Mouse (Mus musculus) thymus, postnatal 14 days (tissue): Measurements from ENCODE around the gene Capn15.

Experiments
- DNase-seq: peaks from one replicate; pipeline ENCODE4 v3.0.0; 2021

The Capn15 gene

DNA sequence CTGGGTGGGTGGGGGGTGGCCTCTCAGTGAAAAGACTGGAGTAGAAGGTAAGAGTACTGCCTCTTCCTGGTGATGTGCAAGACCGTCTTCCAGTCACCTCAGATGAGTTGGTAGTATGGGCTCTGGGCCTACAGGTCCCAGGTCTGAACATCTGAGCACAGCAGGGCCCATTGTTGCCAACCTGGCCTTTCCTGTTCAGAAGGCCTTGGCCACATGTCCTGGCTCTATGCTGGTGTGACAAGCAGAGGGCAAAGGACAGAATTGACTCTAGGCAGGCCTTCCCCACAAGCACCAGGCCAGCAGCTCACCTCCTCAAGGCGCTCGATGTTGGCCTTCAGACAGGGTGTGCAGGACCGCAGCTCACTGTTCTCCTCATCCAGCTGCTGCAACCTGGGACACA is 6.7 kb upstream of the Capn15 start:
- DNase-seq, result no peak

DNA sequence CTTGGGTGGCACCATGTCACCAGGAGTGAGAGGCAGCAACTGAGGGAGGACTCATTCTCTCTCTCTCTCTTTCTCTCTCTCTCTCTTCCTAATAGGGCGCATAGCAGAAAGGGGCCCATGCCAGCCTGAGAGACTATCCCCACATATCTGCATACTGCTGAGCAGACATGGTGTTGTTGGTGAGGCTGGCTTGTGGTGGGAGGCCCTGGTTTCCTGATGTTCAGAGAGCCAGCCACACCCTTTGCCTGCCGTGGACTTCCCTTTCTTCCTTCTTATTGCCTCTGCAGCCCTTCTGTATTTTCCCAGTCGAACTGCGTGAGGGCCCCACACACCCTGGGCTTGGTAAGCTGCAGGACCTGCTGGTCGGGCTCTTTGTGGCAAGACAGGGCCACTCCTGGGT is 4.7 kb upstream of the Capn15 start:
- DNase-seq, result no peak

DNA sequence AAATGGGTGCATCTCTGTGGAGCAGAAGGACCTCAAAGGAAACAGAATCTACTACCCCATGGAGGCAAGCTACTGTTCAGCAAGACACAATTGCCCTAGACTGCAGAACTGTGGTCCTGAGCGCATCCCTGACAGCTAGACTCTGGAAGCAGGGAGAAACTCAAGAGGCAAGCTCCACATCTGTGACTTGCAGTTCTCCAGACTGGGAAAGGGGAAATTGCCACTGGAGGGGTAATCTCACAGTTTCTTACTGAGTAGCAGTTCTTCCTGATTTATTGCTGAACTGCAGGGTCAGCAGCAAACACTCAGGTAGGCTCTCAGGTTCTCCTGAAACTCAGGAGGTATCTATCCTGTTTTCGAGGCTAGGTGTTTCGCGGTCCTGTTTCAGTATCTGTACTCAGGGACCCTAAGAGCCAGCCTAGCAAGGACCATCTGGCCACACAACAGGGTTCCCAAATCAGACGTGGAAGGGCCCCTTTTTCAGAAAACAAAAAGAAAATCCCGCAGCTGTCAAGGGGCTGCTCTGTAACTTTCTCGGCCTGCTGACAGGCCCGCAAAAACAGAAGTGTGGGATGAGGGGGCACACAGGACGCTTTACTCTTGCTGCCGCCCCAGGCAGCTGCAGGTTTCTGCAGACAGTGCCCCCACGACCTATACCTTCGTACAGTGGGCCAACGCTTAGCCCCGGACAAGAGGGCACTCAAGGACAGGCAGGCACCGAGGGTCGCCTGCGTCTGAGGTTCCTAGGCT is 865 bp downstream of the Capn15 start:
- no peak for DNase-seq

DNA sequence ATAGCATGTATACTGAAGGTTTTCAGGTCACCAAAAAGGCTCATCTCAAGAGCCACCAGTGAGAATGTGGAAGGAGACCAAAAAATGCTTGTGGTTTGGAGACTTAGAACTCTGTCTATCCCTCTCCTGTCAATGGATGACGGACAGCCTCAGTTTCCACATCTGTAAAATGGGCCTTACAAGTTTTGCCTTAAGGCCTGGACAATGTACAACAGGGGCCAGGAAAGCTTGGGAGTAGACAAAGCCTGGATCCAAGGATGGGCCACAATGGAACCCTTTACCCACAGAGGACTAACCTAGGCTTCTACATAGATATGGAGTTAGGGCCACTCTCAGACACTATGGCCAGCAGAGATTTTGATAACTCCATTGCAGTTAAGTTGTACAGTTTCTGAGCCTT is 1.5 kb downstream of the Capn15 start:
- no peak for DNase-seq

DNA sequence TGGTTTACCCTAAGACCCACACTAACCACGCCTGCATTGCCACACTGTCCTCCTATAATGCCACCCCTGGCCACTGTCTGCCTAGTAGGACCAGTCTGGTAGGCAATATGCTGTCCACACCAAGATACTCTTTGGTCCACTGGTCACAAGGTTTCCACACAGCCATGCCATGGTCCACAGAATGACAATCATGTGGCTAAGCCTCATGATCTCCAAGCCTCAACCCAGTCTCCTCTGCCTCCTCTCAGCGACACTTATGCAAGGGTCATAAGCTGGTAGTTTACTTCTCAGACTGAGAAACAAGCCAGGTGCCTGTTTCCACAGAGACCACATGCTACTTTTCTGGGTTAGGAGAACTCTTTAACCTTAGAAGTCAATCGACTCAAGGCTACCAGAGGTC is 2.7 kb downstream of the Capn15 start:
- DNase-seq, result no peak

DNA sequence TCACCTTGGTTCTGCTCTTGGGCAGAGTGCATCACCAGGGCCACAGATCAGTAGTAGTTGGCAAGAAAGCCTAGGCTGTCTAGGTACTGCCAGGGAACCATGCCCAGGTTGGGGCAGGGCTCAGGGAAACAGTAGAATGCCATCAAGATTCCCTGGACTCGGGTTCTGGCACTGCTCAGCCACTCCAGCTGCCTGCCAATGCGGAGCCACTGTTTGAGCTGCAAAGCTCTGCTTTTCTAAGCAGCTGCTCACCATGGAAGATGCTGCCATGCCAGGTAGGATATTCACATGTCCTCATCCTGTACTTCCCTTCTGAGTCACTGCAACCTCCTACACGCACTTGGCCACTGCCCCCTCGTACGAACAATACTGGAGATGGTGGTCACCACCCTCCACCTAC is 4.7 kb downstream of the Capn15 start:
- DNase-seq, result no peak

DNA sequence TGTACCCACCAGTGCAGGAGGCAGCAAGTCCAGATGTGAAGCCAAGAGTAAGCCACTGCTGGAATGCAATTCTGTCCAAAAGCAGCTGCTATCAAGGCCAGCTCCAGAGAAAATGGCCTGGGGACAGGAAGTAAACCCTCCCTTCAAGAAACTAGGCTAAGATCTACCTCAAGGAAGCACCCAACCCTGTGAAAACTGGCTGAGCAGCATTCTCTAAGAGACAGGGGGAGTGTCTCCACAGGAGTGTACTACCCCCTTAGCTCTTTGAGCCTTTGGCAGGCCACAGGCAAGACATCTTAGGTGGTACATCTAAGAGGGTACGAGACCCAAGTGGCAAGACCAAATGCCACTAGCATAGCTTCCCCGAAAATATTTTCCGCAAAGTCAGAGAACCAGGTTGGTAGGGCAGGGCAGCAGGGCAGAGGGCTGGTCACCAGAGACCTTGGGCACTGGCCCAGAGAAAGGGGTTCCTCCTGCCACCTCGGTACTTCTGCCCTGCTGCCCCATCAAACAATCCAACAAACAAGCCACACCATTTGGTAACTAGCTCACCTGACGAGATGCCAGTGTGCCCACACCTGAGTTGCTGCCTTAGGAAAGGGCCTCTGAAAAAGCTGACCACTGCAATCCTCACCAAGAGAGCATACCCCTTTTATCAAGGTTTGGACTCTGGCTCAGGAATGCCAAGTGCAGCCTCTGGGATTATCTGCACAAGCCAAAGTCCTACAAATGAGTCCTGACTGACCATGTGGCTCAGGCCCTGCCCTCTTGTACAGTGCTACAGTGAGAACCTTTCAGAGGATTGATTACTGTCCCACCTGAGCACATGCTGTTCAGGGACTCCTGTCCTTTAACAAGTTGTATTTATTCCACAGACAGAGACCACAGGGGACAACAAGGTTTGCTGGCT is 5.5 kb downstream of the Capn15 start:
- no peak for DNase-seq

DNA sequence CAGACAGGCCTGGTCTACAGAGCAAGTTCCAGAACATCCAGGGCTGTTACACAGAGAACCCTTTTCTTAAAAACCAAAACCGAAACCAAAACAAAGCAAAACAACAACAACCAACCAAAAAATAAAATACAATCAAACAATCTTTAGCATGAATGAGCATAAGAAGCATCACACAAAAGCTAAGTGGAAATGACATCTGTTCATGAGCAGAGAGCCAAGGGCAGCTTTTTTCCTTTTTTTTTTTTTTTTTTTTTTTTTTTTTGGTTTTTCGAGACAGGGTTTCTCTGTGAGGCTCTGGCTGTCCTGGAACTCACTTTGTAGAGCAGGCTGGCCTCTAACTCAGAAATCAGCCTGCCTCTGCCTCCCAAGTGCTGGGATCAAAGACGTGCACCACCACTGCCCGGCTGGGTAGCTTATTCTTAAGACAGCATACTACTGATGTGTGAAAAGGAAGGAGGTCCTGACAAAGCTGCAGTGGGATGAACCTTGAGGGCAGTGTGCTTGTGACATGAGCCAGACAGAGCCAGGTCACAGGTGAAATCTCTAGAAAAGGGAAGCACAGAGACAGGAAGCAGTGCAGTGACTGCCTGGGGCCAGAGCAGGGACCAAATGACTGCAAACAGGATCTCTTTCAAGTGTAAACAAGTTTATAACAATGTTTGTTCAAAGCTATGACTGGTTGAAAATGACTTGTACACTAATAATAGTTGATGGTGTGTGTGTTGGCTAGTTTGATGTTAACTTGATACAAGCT is 14.5 kb downstream of the Capn15 start:
- no peak for DNase-seq

DNA sequence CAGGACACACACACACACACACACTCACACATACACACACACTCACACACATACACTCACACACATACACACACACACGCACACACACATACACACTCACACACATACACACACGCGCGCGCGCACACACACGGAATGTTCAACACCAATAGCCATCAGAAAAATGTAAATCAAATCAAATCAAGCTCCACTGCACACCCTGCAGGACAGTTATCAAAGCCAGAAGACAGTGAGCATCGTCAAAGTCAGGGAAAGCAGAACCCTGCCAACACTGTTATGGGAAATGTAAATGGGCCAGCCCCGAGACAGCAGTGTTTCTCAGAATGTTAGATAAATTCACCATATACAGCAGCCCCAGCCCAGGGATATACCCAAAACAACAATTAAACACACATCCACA is 15.1 kb downstream of the Capn15 start:
- DNase-seq, result no peak

DNA sequence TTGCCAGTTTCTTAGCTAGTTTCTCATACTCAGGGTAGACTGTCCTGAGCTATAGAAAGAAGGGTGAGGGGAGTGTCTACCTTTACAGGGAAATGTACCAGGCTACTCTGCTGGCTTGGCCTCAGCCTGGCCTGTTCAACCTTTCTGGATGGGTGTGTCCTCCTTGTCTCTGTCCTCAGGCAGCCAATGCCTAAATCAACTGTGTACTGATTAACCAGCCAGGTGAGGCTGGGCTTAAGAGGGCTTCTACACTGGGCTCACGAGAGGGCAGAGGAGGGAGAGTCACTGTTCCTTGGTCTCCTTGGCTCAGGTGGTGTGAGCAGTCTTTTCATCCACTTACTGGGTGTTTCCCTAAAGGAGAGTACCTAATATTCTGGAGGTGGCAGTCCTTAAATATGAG is 17.4 kb downstream of the Capn15 start:
- no peak for DNase-seq

DNA sequence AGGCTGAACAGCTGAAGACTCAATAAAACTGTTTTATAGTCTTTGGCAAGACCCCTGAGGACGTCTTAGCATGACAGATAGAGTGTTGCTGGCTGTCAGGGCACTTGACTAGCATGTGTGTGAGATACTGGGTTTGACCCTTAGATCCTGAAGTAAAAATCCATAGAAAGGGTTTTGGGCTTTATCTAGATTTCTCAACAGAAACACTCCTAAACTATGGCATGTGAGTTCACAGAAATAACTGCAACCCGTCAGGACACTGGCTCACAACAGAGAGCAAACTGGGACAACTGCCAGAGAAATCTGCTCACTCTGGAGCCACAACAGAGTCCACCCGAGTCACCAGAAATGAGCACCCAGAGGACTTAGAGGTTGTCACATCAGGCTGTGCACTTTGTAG is 17.9 kb downstream of the Capn15 start:
- no peak for DNase-seq

DNA sequence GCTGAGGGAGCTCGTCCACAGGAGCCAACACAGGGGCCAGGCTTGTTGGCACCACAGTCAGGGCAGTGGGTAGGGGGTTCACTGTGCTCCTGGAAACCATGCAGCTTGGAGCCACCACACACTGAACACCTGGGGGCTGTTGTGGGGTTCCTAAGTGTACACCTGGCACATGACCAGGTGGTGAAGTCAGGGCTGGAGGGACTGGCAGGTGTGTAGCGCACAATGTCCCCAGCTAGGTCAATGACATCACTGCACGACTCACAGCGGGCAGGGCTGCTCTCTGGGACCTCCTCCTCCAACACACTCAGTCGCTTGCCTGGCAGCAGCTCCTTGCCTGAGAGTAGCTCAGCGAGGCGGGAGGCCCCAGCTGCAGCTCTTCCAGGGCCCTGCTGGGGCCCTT is 21.3 kb downstream of the Capn15 start:
- DNase-seq, result no peak

DNA sequence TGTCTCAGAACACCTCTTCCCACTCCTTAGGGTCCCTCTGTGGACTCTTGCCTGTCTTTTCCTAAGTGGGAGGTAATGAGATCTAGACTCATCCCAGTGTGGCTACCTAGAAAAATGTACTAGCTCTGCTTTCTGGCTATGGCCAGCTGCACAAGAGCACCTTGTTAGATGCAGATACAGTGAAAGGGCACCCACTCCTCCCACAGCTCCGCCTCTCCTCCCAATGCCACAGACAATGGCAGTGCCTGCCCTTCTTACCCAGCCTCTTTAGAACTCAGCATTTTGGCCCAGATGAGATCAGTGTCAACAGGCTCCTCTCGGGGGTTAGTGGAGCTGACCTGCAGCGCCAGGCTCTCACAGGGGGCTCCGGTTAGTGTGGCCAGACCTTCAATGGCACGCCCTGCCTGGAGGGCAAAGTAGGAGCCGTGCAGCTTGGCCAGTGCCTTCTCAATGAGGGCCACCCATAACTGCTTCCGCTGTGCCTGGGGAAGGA is 23.1 kb downstream of the Capn15 start:
- no peak for DNase-seq

DNA sequence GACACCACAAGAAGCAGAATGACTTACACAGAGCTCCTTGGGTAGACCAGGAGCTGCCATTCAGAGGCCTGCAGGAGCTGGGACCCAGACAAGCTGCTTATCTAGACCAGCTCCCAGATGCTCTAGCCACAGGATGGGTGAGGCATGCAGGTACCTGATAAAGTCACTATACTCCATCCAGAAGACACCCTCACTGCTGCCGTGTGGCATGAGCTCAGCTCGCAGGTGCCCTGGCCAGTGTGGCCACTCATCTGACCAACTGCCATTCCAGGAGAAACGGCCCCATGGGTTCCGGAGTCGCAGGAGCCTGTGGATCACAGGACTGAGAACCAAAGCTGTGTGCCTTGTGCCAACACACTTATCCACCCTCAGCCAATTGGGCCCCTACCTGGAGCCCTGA is 24.0 kb downstream of the Capn15 start:
- no peak for DNase-seq

DNA sequence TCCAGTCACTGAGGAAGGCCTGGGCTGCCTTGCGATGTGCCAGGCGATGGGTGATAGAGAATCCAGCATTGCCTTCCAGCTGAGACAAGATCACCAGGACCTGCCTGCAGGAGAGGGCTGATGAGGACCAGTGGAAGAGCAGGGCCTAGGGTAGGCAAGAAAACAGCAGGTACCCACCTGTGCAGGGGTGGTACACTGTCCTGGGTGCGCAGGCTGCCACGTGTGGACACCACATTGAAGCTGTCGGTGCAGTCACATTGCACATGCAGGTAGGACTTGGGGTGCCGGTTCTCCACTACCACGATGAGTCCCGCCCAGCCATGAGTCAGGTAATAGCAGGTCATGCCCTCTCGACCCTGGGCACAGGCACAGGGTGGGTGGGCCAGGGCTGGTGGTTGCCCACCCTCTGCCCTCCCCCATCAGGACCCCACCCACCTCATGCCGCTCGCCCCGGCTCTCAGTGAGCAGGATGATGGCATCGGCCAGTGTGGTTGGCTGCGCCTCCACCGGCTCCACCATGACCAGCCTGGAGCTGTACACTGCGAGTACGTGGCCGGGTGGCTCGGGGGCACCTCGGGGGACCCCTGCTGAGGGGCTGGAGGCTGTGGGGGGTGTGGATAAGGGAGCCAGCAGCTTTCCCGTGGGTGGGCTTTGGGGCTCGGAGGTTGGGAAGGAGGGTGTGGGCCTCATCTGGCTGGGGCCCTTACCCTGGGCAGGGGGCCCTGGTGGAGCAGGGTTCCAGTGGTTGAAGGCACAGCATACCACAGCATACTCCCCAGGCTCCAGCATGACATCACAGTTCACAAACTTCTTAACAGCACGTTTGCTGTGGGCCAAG is 25.7 kb downstream of the Capn15 start:
- no peak for DNase-seq

DNA sequence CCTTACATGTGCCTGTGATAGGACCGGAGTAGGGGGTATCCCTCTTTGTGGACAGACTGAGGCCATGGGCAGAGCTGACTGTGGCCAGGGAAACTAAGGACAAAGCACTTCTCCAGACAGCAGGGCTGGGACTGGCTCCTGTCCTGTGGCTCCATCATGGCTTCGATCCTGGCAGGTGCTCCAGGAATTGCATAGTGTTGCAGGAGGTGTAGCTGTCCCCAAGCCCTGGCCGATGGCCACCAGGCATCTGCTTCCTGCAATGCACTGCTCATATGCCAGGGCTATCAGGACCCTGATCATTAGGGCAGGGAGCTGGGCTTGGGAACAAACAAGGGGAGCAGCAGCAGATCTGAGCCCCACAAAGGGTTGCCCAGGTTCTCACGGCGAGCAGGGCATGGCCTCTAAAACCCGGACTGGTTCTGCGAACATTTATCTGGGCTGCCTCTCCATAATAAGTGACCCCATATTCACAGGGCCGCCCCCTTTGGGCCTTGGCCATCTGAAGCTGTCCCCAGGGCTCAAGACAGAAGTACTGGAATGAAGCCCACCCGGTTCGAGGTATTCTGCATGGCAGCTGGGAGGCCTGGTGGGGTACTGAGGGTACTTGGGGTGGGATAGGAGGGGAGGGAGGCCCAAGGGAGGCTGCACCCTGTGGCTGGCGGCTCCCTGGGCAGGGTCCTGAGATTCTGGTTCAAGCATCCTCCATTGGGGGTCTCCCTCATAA is 26.7 kb downstream of the Capn15 start:
- DNase-seq, result no peak

DNA sequence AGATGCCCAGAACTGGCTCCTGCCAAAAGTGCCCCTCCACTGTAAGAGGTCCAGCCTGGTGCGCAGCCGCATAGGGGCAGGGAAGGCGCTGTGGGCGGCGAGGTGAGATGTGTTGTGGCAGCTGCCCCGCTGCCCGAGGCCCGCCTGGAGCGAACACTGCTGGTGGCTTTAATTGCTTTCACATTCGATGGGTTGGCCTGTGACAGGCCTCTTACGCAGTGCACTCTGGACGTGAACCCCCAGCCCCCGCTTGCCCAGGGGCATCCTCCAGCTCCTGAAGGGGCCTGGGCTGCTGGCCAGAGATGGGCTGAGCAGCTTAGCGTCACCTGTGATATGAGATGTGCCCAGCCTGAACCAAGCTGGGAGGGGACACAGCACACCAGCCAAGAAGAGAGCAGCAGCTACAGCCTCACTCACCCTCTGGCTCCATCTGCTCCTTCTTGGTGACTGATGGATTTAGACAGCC is 28.0 kb downstream of the Capn15 start:
- no peak for DNase-seq

DNA sequence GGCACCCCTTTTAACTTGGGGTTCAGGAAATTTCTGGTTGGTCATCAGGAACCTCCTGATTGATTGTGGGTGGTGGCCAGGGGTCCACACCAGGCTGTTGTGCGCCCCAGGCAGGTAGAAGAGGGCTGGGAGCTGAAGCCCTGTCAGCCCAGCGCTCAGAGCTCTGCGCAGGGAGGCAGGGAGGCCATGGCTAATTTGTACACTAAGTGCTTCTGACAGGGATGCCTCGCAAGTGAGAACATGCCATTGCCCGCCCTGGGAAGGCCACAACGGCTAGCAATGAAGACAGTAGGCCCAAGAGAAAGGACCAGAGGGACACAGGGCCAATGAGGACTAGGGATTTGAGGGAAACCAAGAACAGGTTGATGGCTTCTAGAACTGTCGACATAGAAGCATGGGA is 29.0 kb downstream of the Capn15 start:
- DNase-seq, result no peak

DNA sequence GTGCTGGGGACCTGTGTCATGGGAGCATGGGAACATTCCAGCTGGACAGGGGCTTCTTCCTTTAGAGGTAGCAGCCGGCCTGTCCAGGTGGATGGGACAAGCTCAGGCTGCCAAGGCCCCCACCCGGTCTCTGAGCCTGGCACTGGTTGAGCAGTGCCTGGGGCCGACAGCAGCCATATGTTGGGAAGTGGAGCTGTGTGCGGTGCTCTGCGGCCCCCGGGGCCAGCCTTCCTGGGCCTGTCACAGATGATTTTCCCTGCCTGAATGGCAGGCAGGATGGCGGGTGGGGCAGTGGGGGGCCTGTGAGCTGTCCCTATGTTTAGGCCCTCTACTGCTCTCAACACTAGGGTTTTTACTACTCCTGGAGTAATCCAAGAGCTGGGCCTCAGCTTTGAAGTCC is 29.4 kb downstream of the Capn15 start:
- DNase-seq, result no peak

DNA sequence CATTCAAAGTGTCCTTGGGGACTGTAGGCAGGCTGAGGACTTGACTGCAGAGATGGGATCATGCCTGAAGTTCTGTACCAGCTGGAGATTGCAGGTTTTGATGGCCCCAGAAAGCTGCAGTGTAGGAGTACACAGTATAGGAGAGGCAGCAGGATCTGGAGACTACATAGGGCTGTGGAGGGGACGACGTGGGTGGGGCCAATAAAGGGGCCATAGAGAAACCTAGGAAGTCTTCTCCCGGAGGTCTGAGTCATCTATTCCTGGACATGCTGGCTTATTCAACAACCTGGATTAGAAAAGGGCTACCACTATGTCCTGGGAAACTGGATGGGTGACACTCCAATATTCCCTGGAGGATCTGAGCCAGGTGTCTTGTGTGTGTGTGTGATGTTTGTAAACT is 29.9 kb downstream of the Capn15 start:
- DNase-seq, result no peak

DNA sequence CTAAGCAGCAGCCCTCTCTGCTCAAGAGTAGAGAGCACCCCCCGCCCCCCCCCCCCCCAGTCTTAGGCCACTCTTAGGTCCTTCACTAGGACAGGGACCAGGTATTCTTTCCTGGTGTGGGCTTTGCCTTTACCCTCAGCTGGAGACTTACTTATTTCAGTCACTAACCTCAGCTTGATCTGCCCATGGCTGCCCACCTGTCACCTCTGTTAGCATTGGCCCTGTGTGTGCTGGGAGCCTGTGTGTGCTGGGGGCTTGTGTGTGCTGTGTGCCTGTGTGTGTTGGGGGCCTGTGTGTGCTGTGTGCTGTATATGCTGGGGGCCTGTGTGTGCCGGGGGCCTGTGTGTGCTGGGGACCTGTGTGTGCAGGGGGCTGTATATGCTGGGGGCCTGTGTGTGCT is 30.9 kb downstream of the Capn15 start:
- DNase-seq, result no peak

DNA sequence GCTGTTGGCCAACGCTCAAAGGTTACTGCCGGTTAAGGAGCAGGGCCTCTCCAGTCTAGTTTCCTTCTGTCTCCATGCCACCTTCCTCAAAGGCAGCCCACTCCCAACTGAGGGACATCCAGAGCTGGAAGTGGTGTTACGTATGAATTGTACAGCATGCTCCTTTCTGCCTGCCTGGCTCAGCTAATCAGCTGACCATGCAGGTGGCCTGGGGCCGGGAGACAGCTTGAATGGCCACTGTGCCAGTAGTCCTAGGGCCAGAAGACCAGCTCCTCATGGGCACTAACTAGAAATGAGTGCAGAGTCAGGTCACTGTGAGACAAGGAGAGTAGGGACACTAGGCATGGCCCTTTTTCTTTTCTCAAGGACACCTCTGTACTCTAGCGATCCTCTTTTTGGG is 32.4 kb downstream of the Capn15 start:
- DNase-seq, result no peak
